Mouse (Mus musculus): ENCODE data around the gene Chst10. TPM values are rescaled to one million over a fixed set of nuclear protein-coding genes. Genes with fewer than 3 reads are reported as not detected.

The Chst10 gene
- polyA plus RNA-seq, 1 experiment from 2014 or later = 23.1 TPM

- Histone ChIP-seq H3K27ac (ENCODE audit: low read depth, low read length) (no peak overlapping the region), H3K27me3 (ENCODE audit: control insufficient read depth, insufficient read depth, low read length) (no peaks in the 10 kb centered on the region), H3K36me3 (ENCODE audit: control insufficient read depth, insufficient read depth, low read length) (no peaks in the 10 kb centered on the region), H3K9ac (ENCODE audit: low read depth, low read length) (no peak overlapping the region), H3K4me2 (replicated peaks; ENCODE audit: low read depth, low read length) (no peak overlapping the region), H3K4me1 (replicated peaks; ENCODE audit: control insufficient read depth, insufficient read depth, low read length) (no peaks in the 10 kb centered on the region), H3K4me3 (ENCODE audit: low read depth, low read length) (no peak overlapping the region), H3K9me3 (ENCODE audit: control insufficient read depth, low read length) (no peaks in the 10 kb centered on the region)
- 72% methylated on average over 9 of the region's 9 CpGs for WGBS
- DNase-seq (ENCODE audit: low spot score) (no peak), ATAC-seq (ENCODE audit: low FRiP score) (no peak)
These were observed 80.7 kb downstream of the Chst10 start for GRCm38 (mm10) chr1:38817268-38817667.

DNA sequence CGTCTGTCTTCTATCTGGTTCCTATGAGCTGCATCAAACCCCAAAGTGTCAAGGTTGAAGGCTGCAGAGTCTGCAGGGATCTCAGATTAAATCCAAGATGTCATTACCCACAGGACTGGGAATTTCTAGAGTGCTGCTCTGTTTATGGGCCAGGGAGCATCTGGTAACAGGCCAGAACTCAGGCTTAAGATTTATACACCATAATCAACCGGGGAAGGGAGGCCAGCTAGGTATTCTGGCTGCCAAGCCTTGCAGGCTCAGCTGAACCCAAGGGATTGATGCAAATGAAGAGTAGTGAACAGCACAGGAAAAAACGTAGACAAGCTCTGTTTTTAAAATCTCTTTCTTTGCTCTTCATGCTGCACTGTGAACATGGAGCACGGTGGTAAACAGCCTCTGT, 81.7 kb downstream of the Chst10 start:
- Histone ChIP-seq H3K9ac (ENCODE audit: low read depth, low read length) (no peak overlapping the region), H3K9me3 (ENCODE audit: control insufficient read depth, low read length) (no peaks in the 10 kb centered on the region), H3K4me3 (ENCODE audit: low read depth, low read length) (no peak overlapping the region), H3K4me2 (replicated peaks; ENCODE audit: low read depth, low read length) (no peak overlapping the region), H3K4me1 (replicated peaks; ENCODE audit: control insufficient read depth, insufficient read depth, low read length) (no peaks in the 10 kb centered on the region), H3K36me3 (ENCODE audit: control insufficient read depth, insufficient read depth, low read length) (no peaks in the 10 kb centered on the region), H3K27ac (ENCODE audit: low read depth, low read length) (0 out of 2 replicates have a peak overlapping the region, but pooled peaks have one; percentile 24), H3K27me3 (ENCODE audit: control insufficient read depth, insufficient read depth, low read length) (no peaks in the 10 kb centered on the region)
- whole genome bisulfite sequencing = 78% methylated on average over 4 of the region's 4 CpGs
- ATAC-seq (ENCODE audit: low FRiP score) (no peak), DNase-seq (ENCODE audit: low spot score) (no peak)

Other genes with a start within 250 kb of the Chst10 start
- 19.7 and 25.6 TPM in 2 replicates for gene Aff3, start 233.2 kb downstream of the Chst10 start, polyA plus RNA-seq (2014; fragmentation: Nextera tagmentation; extraction: Ambion mirVana)
- 4.2 and 5.0 TPM in 2 replicates for gene Lonrf2, start 61.5 kb downstream of the Chst10 start, polyA plus RNA-seq (2014; fragmentation: Nextera tagmentation; extraction: Ambion mirVana)
- gene Nms, start 41.0 kb upstream of the Chst10 start, polyA plus RNA-seq (2014; fragmentation: Nextera tagmentation; extraction: Ambion mirVana) = 1.1 and 1.5 TPM in 2 replicates
- 173 TPM in 2 replicates for gene Pdcl3, start 87.4 kb upstream of the Chst10 start, polyA plus RNA-seq (2014; fragmentation: Nextera tagmentation; extraction: Ambion mirVana)